Mouse (Mus musculus) gastrocnemius, postnatal 4 days (tissue): Measurements from ENCODE around the gene Dis3. TPM values are rescaled to one million over a fixed set of nuclear protein-coding genes. Genes with fewer than 3 reads are reported as not detected.

Experiments
- total RNA-seq, 2 experiments: library from RNA; stranded (reverse); gene quantifications; 2 replicates each; pipeline ENCODE4 v1.2.3; 2021

Gene Dis3
- total RNA-seq, 2 experiments from 2014 or later, result 25.8 to 26.4 TPM

Other genes with a start within 250 kb of the Dis3 start
- 10 to 100 TPM in 1 of 2 experiments, 1 to 10 TPM in 1; 7.1 to 11.2 TPM for gene Rpl36a-ps1, start 105.5 kb downstream of the Dis3 start, total RNA-seq
- gene Mzt1, start 53.6 kb downstream of the Dis3 start, total RNA-seq, result 10 to 100 TPM; 29.9 to 31.3 TPM
- 1 to 10 TPM; 8.0 to 8.9 TPM for gene Bora, start 53.5 kb downstream of the Dis3 start, total RNA-seq
- gene Pibf1, start 346 bp downstream of the Dis3 start, total RNA-seq, result 10 to 100 TPM; 13.6 to 15.1 TPM
- 10 to 100 TPM; 20.0 to 23.8 TPM for gene Klf5, start 198.9 kb upstream of the Dis3 start, total RNA-seq